Mouse (Mus musculus) megakaryocyte, embryonic 14.5 days (primary cell): ENCODE data around the gene Cdc45.

Experiments used
- FLI1 ChIP-seq: IDR thresholded peaks from 2 replicates; pipeline ENCODE4 v1.6.1; 2012; ENCODE audit warnings: low read length, inconsistent platforms, mixed read lengths
- GATA1 ChIP-seq: IDR thresholded peaks from 3 replicates; pipeline ENCODE4 v1.6.1; 2012; ENCODE audit warnings: mixed read lengths, low read length, inconsistent platforms, borderline replicate concordance

DNA sequence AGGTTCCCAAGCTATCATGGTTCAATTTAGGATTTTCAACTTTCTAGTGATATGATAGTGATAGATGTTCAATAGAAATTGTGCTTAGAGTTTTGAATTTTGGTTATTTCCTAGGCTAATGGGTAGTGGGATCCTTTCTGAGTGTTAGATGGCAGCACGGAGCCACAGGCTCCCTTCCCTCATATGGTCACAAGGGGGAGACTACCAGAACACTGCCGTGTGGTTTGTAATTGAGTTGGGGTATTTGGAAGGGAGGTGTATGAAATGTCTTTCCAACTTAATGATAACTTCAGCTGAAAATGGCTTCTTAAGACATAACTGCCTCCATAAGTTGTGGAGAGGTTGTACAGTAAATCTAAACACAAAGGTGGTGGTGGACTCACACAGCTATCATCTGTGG, 21.7 kb upstream of the Cdc45 start:
- TF ChIP-seq GATA1, result no peak
- TF ChIP-seq FLI1, result no peak
